Mouse (Mus musculus): ENCODE results near the gene Rptor. TPM values are rescaled to one million over a fixed set of nuclear protein-coding genes. Genes with fewer than 3 reads are reported as not detected.

Gene Rptor
- total RNA-seq, 2 experiments from 2014 or later = 5.6 to 12.3 TPM

DNA sequence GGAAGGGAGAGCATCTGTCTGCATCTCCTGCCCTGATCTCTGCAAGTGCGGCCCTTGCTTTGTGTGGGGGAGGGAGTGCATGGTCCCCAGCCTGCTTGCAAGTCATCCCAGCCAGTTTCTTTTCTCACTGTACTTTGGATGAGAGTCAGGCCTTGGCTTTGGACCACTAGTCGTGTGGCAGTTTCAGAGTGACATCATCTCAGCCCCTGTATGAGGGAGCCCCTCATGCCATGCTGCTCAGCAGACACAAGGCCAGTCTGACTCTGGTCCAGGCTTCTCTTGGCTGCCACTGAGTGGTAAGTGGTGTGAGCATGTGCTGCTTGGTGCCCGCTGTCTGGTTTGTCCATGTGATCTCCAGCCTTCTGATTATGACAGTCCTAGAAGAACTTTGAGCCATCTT lies 170.2 kb downstream of the Rptor start:
- ATAC-seq (replicated peaks; ENCODE audit: low FRiP score, poor library complexity, severe bottlenecking) = no peak

- ATAC-seq (replicated peaks; ENCODE audit: low FRiP score, poor library complexity, severe bottlenecking) = no peak
Measured at GRCm38 (mm10) chr11:119775076-119775760, 172.5 kb downstream of the Rptor start.

DNA sequence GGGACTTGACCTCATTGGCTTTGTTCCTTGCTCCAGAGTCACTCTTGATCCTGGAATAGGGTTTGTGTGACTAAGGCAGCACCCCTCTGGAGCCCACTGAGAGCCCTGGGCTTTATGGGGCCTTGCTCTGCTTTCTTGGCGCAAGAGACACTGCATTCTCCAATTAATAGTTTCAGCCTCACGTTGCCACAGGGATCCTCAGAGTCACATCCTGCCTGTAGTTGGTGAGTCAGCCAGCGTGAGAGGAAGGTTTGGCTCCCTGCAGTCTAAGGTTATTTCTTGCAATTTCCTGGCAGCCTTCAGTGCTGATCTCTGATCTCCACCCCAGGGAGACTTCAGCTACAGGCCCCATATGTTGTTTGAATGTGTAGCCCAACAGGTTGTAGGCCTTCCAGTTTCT lies 174.5 kb downstream of the Rptor start:
- ATAC-seq (replicated peaks; ENCODE audit: low FRiP score, poor library complexity, severe bottlenecking) = no peak

GRCm38 (mm10) chr11:119777872-119778271 lies 175.2 kb downstream of the Rptor start:
- no peak for ATAC-seq (replicated peaks; ENCODE audit: low FRiP score, poor library complexity, severe bottlenecking)

GRCm38 (mm10) chr11:119780290-119780689 lies 177.6 kb downstream of the Rptor start:
- no peak for ATAC-seq (replicated peaks; ENCODE audit: low FRiP score, poor library complexity, severe bottlenecking)

GRCm38 (mm10) chr11:119781165-119781564 lies 178.5 kb downstream of the Rptor start:
- no peak for ATAC-seq (replicated peaks; ENCODE audit: low FRiP score, poor library complexity, severe bottlenecking)

DNA sequence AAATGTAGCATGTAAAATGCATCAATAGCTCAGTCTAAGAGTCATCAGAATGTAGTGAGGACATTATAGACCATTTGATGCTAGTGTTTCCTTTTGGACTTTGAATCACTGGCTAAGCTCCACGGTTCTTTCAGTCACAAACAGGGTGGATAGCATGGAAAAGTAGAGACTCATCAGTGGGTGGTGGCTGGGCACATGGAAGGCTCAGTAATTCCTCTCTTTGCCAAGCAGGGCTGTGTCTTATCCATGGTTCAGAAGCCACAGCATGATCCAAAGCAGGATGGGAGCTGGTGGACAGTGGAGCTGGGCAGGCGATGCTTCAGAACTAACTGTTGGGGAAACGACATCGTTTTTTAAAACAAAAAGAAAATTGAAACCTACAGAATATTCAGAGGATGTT lies 179.0 kb downstream of the Rptor start:
- ATAC-seq (replicated peaks; ENCODE audit: low FRiP score, poor library complexity, severe bottlenecking) = no peak

GRCm38 (mm10) chr11:119783653-119784052 lies 180.9 kb downstream of the Rptor start:
- no peak for ATAC-seq (replicated peaks; ENCODE audit: low FRiP score, poor library complexity, severe bottlenecking)

DNA sequence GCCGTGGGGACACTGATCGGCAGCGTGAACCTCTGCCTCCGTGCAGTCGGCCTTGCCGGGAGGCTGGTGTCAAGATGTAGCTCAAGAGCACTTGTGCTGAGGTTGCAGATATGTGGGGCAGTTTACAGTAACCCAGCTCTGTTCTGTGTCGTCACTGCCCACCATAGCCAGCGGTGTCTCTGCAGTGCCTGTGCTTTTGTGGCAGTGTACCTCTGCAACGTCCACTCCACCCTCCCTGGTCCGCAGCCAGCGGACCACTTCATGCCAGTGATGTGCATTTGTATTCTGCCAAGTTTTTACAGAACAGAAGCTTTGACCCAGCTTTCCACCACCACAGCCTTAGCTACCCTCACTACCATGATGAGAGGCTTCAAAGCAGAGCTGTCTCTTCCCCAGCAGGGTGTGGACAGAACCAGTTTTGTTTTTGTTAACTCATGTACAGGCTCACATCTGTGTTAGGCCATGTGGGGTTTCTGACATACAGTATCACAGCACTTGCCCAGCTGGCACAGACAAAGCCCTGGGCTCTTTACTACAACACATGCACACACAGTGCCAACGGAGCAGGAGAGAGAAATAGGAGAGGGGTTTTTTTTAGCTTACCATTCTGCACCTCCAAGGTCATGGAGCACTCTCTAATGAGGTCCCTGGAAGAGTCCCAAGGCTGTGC lies 182.1 kb downstream of the Rptor start:
- ATAC-seq (replicated peaks; ENCODE audit: low FRiP score, poor library complexity, severe bottlenecking) = no peak

DNA sequence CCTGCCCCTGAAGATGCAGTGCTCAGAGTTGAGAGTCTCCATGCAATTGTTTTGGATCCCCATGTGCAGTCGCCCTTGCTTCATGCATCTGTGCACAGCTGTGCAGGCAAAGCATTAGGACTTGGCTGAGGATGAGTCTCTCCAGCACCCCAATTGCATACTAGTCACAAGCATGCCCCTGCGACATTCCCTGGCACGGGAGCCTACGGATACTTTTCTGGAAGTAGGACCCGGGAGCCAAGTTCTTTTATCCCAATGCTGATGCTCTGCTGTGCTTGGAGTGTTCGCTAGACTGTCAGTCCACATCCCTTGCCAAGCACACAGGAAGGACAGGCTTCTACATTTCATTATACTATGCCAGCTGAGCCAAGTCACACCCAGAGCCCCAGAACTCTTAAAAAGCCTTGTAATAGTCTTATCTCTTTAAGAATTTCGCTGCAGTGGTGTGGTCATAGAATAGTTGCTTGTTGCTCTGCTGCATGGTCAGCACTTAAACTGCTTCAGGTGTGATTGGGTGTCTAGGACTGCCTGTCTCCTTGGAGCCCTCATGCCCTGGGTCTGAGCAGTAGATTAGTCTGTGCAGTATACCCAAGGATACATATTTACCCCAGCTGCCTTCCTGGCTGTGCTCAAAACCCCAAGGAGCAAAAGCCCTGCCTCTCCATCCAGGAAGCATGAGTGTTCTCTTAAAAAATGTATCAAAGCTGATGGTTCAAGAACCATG lies 183.1 kb downstream of the Rptor start:
- no peak for ATAC-seq (replicated peaks; ENCODE audit: low FRiP score, poor library complexity, severe bottlenecking)

DNA sequence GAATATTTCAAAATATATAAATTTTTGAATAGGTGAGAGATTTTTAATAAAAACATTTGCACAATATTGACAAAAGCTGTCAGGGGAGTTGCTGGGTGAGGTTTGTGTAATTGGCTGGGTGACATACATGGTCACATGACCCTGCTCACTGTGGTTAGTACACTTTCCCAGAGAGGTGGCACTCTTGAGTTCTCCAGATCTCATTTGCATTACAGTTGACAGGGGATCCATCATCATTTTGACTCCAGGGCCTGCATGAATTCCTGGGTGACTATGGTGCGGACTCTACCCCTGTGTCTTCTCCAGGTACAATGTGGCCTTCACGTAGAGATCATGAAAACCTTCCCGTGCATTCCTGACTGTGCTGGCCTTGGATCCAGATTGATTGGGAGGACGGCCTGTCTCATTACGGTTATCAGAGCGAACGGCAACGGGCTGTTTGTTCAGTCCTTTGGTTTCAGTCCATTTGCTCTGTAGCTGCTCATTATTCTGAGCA lies 183.7 kb downstream of the Rptor start:
- no peak for ATAC-seq (replicated peaks; ENCODE audit: low FRiP score, poor library complexity, severe bottlenecking)

GRCm38 (mm10) chr11:119788488-119788887 lies 185.8 kb downstream of the Rptor start:
- ATAC-seq (replicated peaks; ENCODE audit: low FRiP score, poor library complexity, severe bottlenecking) = no peak

- no peak for ATAC-seq (replicated peaks; ENCODE audit: low FRiP score, poor library complexity, severe bottlenecking)
Measured at GRCm38 (mm10) chr11:119788919-119789713, 186.4 kb downstream of the Rptor start.

DNA sequence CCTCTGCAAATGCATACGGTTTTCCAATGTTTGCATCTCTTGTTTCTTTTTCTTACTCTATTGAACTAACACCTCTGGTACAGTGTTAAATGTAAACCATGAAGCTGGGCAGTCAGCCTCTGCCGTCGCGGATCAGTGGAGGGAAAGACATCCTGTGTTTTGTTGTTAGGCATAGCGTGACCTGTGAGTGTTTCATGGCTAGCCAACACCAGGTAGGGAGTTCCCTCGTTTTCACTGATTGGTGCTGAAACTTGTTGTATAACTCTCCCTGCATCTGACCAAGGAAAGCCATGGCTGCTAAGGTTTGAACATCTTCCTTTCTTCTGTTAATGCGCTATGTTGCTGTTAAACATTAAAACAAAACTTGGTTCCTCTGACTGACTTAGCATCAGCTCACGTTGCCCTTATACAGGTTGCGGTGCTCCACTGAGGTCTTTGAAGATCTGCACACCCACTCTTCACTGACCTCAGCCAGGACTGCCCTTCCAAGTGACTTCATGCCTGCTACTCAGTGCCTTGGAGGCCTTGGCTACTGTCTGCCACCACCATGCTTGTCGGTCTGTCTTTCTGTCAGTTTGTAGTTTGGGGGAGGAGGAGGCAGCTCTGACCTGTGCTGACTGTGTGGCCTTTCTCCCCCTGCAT lies 189.3 kb downstream of the Rptor start:
- ATAC-seq (replicated peaks; ENCODE audit: low FRiP score, poor library complexity, severe bottlenecking) = no peak

DNA sequence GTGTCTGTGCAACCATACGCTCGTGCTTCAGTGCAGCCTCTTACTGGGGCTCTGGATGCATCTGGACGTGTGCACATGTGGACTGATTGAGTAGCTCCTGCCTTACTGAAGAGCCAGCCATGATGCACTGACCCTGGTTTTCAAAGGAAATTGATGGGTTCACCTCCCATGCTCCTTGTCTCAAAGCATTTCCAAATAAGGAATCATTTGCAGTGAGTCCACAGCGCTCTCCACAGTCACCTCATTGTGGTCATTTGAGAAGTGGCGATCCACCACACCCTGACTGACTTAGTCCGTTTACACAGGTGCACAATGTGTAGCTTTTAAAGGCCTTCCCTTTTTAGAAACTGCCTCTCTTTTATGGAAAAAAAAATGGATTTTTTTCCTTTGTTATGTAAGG lies 190.7 kb downstream of the Rptor start:
- no peak for ATAC-seq (replicated peaks; ENCODE audit: low FRiP score, poor library complexity, severe bottlenecking)

GRCm38 (mm10) chr11:119794020-119794419 lies 191.3 kb downstream of the Rptor start:
- ATAC-seq (replicated peaks; ENCODE audit: low FRiP score, poor library complexity, severe bottlenecking) = no peak

GRCm38 (mm10) chr11:119794671-119795070 lies 192.0 kb downstream of the Rptor start:
- no peak for ATAC-seq (replicated peaks; ENCODE audit: low FRiP score, poor library complexity, severe bottlenecking)

DNA sequence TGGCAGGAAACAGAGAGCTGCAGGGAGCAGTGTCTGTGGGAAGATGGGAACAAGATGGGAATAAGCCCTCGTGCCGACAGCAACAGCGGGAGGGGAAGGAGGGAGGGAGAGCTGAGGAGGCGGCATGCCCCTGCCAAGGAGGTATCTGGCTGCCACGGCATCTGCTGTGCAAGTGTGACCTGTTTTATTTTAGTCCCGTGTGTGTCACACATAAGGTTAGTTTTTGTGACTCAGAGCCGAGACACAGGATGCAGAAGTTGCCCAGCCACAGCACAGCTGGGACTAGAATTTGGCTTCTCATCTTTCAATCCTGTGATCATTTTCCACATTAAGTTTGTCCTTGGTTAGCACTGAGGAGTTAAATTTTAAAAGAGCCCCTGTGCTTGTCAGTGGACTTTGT lies 193.7 kb downstream of the Rptor start:
- no peak for ATAC-seq (replicated peaks; ENCODE audit: low FRiP score, poor library complexity, severe bottlenecking)

DNA sequence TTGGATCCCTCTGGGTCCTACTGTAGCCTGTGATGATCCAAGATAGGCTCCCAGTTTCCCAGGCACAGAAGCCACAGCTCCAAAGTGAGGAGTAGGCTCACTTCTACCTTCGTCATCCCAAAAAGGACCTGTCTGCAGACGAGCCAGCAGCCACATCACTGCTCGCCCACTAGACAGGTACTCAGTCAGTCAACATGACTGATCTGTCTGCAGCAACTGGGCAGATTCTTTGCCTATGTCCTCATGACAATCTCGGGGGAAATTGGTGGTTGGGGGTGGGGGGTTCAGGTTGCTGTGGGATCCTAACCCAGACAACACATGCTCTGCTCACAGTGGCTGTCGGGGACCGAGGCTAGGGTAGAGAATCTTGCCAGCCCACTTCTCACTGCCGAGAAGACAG lies 194.1 kb downstream of the Rptor start:
- ATAC-seq (replicated peaks; ENCODE audit: low FRiP score, poor library complexity, severe bottlenecking) = no peak

GRCm38 (mm10) chr11:119799536-119799935 lies 196.8 kb downstream of the Rptor start:
- ATAC-seq (replicated peaks; ENCODE audit: low FRiP score, poor library complexity, severe bottlenecking) = no peak

All from erythroblast, adult 5-6 weeks (primary cell).